ENCODE assay signal across 21 mouse cellular contexts in genomic region chr5:140781122-140781521, GRCm38 (mm10). TPM values are rescaled to one million over a fixed set of nuclear protein-coding genes. Genes with fewer than 3 reads are reported as not detected.
DNase-seq lines count a peak whose midpoint lies in the region; ATAC-seq and TF ChIP-seq lines count a peak whose summit lies in the region.
"Had no signal": no experiment of that assay in that cellular context is flagged by ENCODE, and none has a peak within 500 bp of the region (broad histone marks: within the 10 kb centered on the region; RNA-seq: fewer than 3 reads in every experiment).

No protein-coding gene starts in this region.

- no peak for TF ChIP-seq EP300 in liver, postnatal 0 days (IDR thresholded peaks at IDR 0.05; ENCODE audit: low read depth)

- ATAC-seq in liver, embryonic 13.5 days (ENCODE audit: low read depth): no peak
- ATAC-seq in liver, embryonic 11.5 days (replicated peaks; ENCODE audit: low FRiP score): no peak
- no peak for ATAC-seq in liver, postnatal 0 days
- ATAC-seq in megakaryocyte-erythroid progenitor cell, adult 5-6 weeks (replicated peaks; ENCODE audit: low FRiP score, low TSS enrichment, poor library complexity, severe bottlenecking): peak; percentile 25; the same call in 1 of the 2 replicates
- ATAC-seq: activated CD4-positive, CD25-positive, alpha-beta regulatory T cell, adult 4 months; forebrain, embryonic 15.5 days; intestine, embryonic 16.5 days; Patski had no signal

- no peak overlapping the region for H3K4me2 ChIP-seq in liver, embryonic 13.5 days
- no peak overlapping the region for H3K4me2 ChIP-seq in liver, embryonic 11.5 days
- H3K4me2 ChIP-seq in liver, postnatal 0 days (ENCODE audit: low read depth, low read length): no peak overlapping the region
- H3K4me2 ChIP-seq: embryonic facial prominence, embryonic 12.5 days; forebrain, embryonic 15.5 days; heart, embryonic 15.5 days; hindbrain, embryonic 15.5 days had no signal

- H3K4me3 ChIP-seq in heart, embryonic 10.5 days: no peak overlapping the region
- no peak overlapping the region for H3K4me3 ChIP-seq in liver, embryonic 13.5 days (replicated peaks)
- no peak overlapping the region for H3K4me3 ChIP-seq in liver, embryonic 11.5 days (ENCODE audit: low read depth, low read length)
- H3K4me3 ChIP-seq in liver, postnatal 0 days (ENCODE audit: low read depth, low read length): no peak overlapping the region
- H3K4me3 ChIP-seq in limb, embryonic 10.5 days: no peak overlapping the region
- H3K4me3 ChIP-seq: embryonic facial prominence, embryonic 12.5 days; forebrain, embryonic 15.5 days; heart, embryonic 15.5 days; hindbrain, embryonic 15.5 days had no signal

- DNase-seq in heart, embryonic 10.5 days (ENCODE audit: low spot score): no peak
- DNase-seq in heart, adult 18-20 months: no peak
- DNase-seq in liver, embryonic 13.5 days: no peak
- no peak for DNase-seq in liver, embryonic 11.5 days (ENCODE audit: low spot score)
- DNase-seq in liver, postnatal 0 days: no peak
- DNase-seq in limb, embryonic 10.5 days (ENCODE audit: low spot score): no peak
- DNase-seq in right cerebral cortex, postnatal 4 days: no peak
- DNase-seq: adrenal gland, postnatal 14 days; cerebellum, adult 18-20 months; cerebellum, postnatal 10 days; embryo, embryonic 11 days; gastrocnemius, postnatal 10 days had no signal

- peaks cover 71% of the 10 kb centered on the region for H3K36me3 ChIP-seq in heart, embryonic 10.5 days
- H3K36me3 ChIP-seq in liver, embryonic 13.5 days: peaks cover 63% of the 10 kb centered on the region
- H3K36me3 ChIP-seq in liver, embryonic 11.5 days (ENCODE audit: control insufficient read depth, insufficient read depth, low read length): peaks cover 37% of the 10 kb centered on the region
- H3K36me3 ChIP-seq in liver, postnatal 0 days (replicated peaks; ENCODE audit: insufficient read depth, low read length): peaks cover 31% of the 10 kb centered on the region
- H3K36me3 ChIP-seq in limb, embryonic 10.5 days: peaks cover 78% of the 10 kb centered on the region

- peak overlapping the region; percentile 37; the same call in 1 of the 2 replicates for H3K27ac ChIP-seq in heart, embryonic 10.5 days
- 0 out of 2 replicates have a peak overlapping the region, but pooled peaks have one; percentile 16 for H3K27ac ChIP-seq in liver, embryonic 13.5 days
- no peak overlapping the region for H3K27ac ChIP-seq in liver, embryonic 11.5 days (ENCODE audit: low read depth, low read length)
- H3K27ac ChIP-seq in liver, postnatal 0 days (ENCODE audit: low read depth): 0 out of 2 replicates have a peak overlapping the region, but pooled peaks have one; percentile 1
- H3K27ac ChIP-seq in limb, embryonic 10.5 days: no peak overlapping the region
- H3K27ac ChIP-seq: embryonic facial prominence, embryonic 12.5 days; forebrain, embryonic 15.5 days; hindbrain, embryonic 15.5 days had no signal

- peaks cover 28% of the 10 kb centered on the region for H3K4me1 ChIP-seq in heart, embryonic 10.5 days
- H3K4me1 ChIP-seq in liver, embryonic 13.5 days (replicated peaks): peaks cover 43% of the 10 kb centered on the region
- H3K4me1 ChIP-seq in liver, embryonic 11.5 days (replicated peaks; ENCODE audit: control insufficient read depth, insufficient read depth, low read length): peaks cover 3% of the 10 kb centered on the region
- H3K4me1 ChIP-seq in liver, postnatal 0 days (ENCODE audit: insufficient read depth): no peaks in the 10 kb centered on the region; the same call in 1 of the 2 replicates
- peaks cover 11% of the 10 kb centered on the region; the same call in 1 of the 2 replicates for H3K4me1 ChIP-seq in limb, embryonic 10.5 days
- H3K4me1 ChIP-seq: embryonic facial prominence, embryonic 12.5 days; forebrain, embryonic 15.5 days had no signal

- TF ChIP-seq CTCF in liver, postnatal 0 days (IDR thresholded peaks at IDR 0.05; ENCODE audit: low read depth): no peak

- 81% methylated on average over 5 of the region's 5 CpGs for WGBS in heart, embryonic 10.5 days
- WGBS in liver, embryonic 13.5 days (ENCODE audit: insufficient replicate concordance): 43% methylated on average over 5 of the region's 5 CpGs
- WGBS in liver, embryonic 11.5 days: 52% methylated on average over 5 of the region's 5 CpGs
- WGBS in liver, postnatal 0 days (ENCODE audit: insufficient replicate concordance): 51% methylated on average over 5 of the region's 5 CpGs
- 90% methylated on average over 5 of the region's 5 CpGs for WGBS in limb, embryonic 10.5 days

- H3K9ac ChIP-seq in liver, embryonic 13.5 days: no peak overlapping the region
- no peak overlapping the region for H3K9ac ChIP-seq in liver, embryonic 11.5 days (ENCODE audit: low read depth, low read length)
- H3K9ac ChIP-seq in liver, postnatal 0 days (replicated peaks): no peak overlapping the region
- H3K9ac ChIP-seq: embryonic facial prominence, embryonic 12.5 days; forebrain, embryonic 15.5 days; heart, embryonic 15.5 days; hindbrain, embryonic 15.5 days had no signal

- no peaks in the 10 kb centered on the region for H3K27me3 ChIP-seq in heart, embryonic 10.5 days (ENCODE audit: insufficient read depth, poor library complexity, severe bottlenecking)
- H3K27me3 ChIP-seq in liver, embryonic 13.5 days: no peaks in the 10 kb centered on the region
- H3K27me3 ChIP-seq in liver, embryonic 11.5 days (replicated peaks; ENCODE audit: control insufficient read depth, insufficient read depth, low read length): no peaks in the 10 kb centered on the region
- H3K27me3 ChIP-seq in liver, postnatal 0 days (ENCODE audit: insufficient read depth, low read length): no peaks in the 10 kb centered on the region
- H3K27me3 ChIP-seq in limb, embryonic 10.5 days (ENCODE audit: low read depth, poor library complexity, severe bottlenecking): no peaks in the 10 kb centered on the region
- H3K27me3 ChIP-seq: CH12.LX; embryonic facial prominence, embryonic 12.5 days; forebrain, embryonic 15.5 days; heart, embryonic 15.5 days; hindbrain, embryonic 15.5 days; Patski had no signal

- no peaks in the 10 kb centered on the region for H3K9me3 ChIP-seq in heart, embryonic 10.5 days
- no peaks in the 10 kb centered on the region for H3K9me3 ChIP-seq in liver, embryonic 13.5 days (replicated peaks)
- H3K9me3 ChIP-seq in liver, embryonic 11.5 days (ENCODE audit: control insufficient read depth, low read length): no peaks in the 10 kb centered on the region
- H3K9me3 ChIP-seq in liver, postnatal 0 days (ENCODE audit: low read length): no peaks in the 10 kb centered on the region
- no peaks in the 10 kb centered on the region for H3K9me3 ChIP-seq in limb, embryonic 10.5 days (replicated peaks)
- H3K9me3 ChIP-seq: embryonic facial prominence, embryonic 12.5 days; forebrain, embryonic 15.5 days; heart, embryonic 15.5 days; hindbrain, embryonic 15.5 days had no signal

RNA-seq across cellular contexts. Expression of gene Gna12, which starts 49.1 kb away (rescaled TPM):
- 12.5 and 17.6 TPM in 2 replicates for polyA plus RNA-seq in heart, embryonic 10.5 days (2016; fragmentation: Nextera tagmentation; extraction: Ambion mirVana)
- total RNA-seq in heart, adult 18-20 months (2021): 100 to 1,000 TPM; 126 to 130 TPM
- polyA plus RNA-seq in liver, embryonic 13.5 days (2015; fragmentation: Nextera tagmentation; extraction: Ambion mirVana): 5.3 and 7.0 TPM in 2 replicates
- polyA plus RNA-seq in liver, embryonic 11.5 days (2014; fragmentation: Nextera tagmentation; extraction: Ambion mirVana): 25.1 and 31.1 TPM in 2 replicates
- polyA plus RNA-seq in liver, postnatal 0 days (2015; fragmentation: Nextera tagmentation; extraction: Ambion mirVana): 12.7 and 14.5 TPM in 2 replicates
- 54.8 and 74.3 TPM in 2 replicates for total RNA-seq in megakaryocyte-erythroid progenitor cell, adult 5-6 weeks (2014; fragmentation: Nextera tagmentation)
- 27.8 and 37.6 TPM in 2 replicates for total RNA-seq in megakaryocyte-erythroid progenitor cell, adult 5-6 weeks (2017)
- polyA plus RNA-seq in limb, embryonic 10.5 days (2016; fragmentation: Nextera tagmentation; extraction: Ambion mirVana): 13.4 and 18.8 TPM in 2 replicates

RNA-seq across cellular contexts. Expression of gene Amz1, which starts 57.2 kb away (rescaled TPM):
- polyA plus RNA-seq in heart, embryonic 10.5 days (2016; fragmentation: Nextera tagmentation; extraction: Ambion mirVana): 0.55 and 1.2 TPM in 2 replicates
- under 1 TPM; 0.47 to 0.75 TPM for total RNA-seq in heart, adult 18-20 months (2021)
- polyA plus RNA-seq in liver, embryonic 13.5 days (2015; fragmentation: Nextera tagmentation; extraction: Ambion mirVana): 0.82 and 0.97 TPM in 2 replicates
- polyA plus RNA-seq in liver, embryonic 11.5 days (2014; fragmentation: Nextera tagmentation; extraction: Ambion mirVana): 1.2 and 2.0 TPM in 2 replicates
- polyA plus RNA-seq in liver, postnatal 0 days (2015; fragmentation: Nextera tagmentation; extraction: Ambion mirVana): 2.1 and 2.2 TPM in 2 replicates
- 0.46 TPM in 1 of 2 replicates, not detected in the other for total RNA-seq in megakaryocyte-erythroid progenitor cell, adult 5-6 weeks (2014; fragmentation: Nextera tagmentation)
- total RNA-seq in megakaryocyte-erythroid progenitor cell, adult 5-6 weeks (2017): 1.3 TPM in 1 of 2 replicates, not detected in the other
- 0.88 and 1.1 TPM in 2 replicates for polyA plus RNA-seq in limb, embryonic 10.5 days (2016; fragmentation: Nextera tagmentation; extraction: Ambion mirVana)

Comparison
In these comparisons a context has a peak if more than half of its experiments do, and no peak if none do; other contexts are left out.
1. H3K27ac ChIP-seq: peak in heart, embryonic 10.5 days (single experiment), liver, embryonic 13.5 days (single experiment) and liver, postnatal 0 days (single experiment); none in liver, embryonic 11.5 days (single experiment) and limb, embryonic 10.5 days (single experiment).